ENCODE assay signal across 28 mouse cellular contexts in the genomic region with DNA sequence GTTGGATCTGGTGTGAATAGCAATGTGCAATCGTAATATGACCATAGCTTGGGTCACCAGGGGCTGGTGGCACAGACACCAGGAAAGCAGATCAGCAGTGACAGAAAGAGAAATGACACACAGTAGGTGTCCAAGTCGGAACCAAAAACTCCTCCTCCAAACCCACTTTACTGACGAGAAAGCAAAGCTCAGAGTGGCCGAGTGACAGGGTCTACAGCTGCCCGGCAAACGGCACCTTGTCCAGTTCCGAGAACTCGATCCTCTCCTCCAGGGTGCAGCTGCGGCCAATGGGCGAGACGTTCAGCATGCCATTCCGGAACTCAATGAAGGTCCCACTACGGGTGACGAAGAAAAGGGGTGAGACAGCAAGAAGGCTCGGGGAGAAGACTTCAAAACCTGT. TPM values are rescaled to one million over a fixed set of nuclear protein-coding genes. Genes with fewer than 3 reads are reported as not detected.
"Had no signal": no experiment of that assay in that cellular context is flagged by ENCODE, and none has a peak within 500 bp of the region (broad histone marks: within the 10 kb centered on the region; RNA-seq: fewer than 3 reads in every experiment).

No protein-coding gene starts in this region.

- ATAC-seq: liver, postnatal 0 days; lung, postnatal 0 days; midbrain, embryonic 15.5 days had no signal

- H3K4me1 ChIP-seq: midbrain, embryonic 12.5 days had no signal

- H3K9me3 ChIP-seq: lung, embryonic 15.5 days; megakaryocyte, embryonic 14.5 days; midbrain, embryonic 12.5 days; midbrain, embryonic 15.5 days; neural tube, embryonic 13.5 days; neural tube, embryonic 15.5 days had no signal

- H3K9ac ChIP-seq: liver, postnatal 0 days; lung, embryonic 15.5 days; midbrain, embryonic 12.5 days; midbrain, embryonic 15.5 days; neural tube, embryonic 13.5 days; neural tube, embryonic 15.5 days had no signal

- DNase-seq: liver, postnatal 0 days; lung, adult 2 months; lung, postnatal 14 days; lung, postnatal 36 days; retina, postnatal 1 day; right cerebral cortex, adult 18-20 months; right cerebral cortex, postnatal 25 days; right cerebral cortex, postnatal 4 days; spleen, adult 18-20 months; thymus, adult 18-20 months; thymus, postnatal 14 days; thymus, postnatal 36 days had no signal

- H3K4me3 ChIP-seq: lung, embryonic 15.5 days; megakaryocyte, embryonic 14.5 days; midbrain, embryonic 12.5 days; midbrain, embryonic 15.5 days; neural tube, embryonic 13.5 days; neural tube, embryonic 15.5 days had no signal

- H3K27ac ChIP-seq: lung, embryonic 15.5 days; macrophage; midbrain, embryonic 12.5 days; midbrain, embryonic 15.5 days; neural tube, embryonic 13.5 days; neural tube, embryonic 15.5 days had no signal

- H3K4me2 ChIP-seq: lung, embryonic 15.5 days; midbrain, embryonic 12.5 days; midbrain, embryonic 15.5 days; neural tube, embryonic 13.5 days; neural tube, embryonic 15.5 days had no signal

- H3K27me3 ChIP-seq: lung, embryonic 15.5 days; megakaryocyte, embryonic 14.5 days; midbrain, embryonic 12.5 days; midbrain, embryonic 15.5 days; neural tube, embryonic 13.5 days; neural tube, embryonic 15.5 days had no signal

RNA-seq across cellular contexts. Expression of gene Csdc2, which starts 18.9 kb away (rescaled TPM):
- total RNA-seq: megakaryocyte progenitor cell, adult 5-6 weeks; monocyte, adult 5-6 weeks had no signal

RNA-seq across cellular contexts. Expression of gene 1700029P11Rik, which starts 24.9 kb away (rescaled TPM):
- total RNA-seq: megakaryocyte progenitor cell, adult 5-6 weeks; midbrain, postnatal 0 days; monocyte, adult 5-6 weeks had no signal
- polyA plus RNA-seq: liver, postnatal 0 days; lung, adult 2 months; lung, embryonic 15.5 days; lung, postnatal 0 days; macrophage; midbrain, embryonic 12.5 days; midbrain, embryonic 15.5 days; midbrain, postnatal 0 days; neural tube, embryonic 11.5 days; neural tube, embryonic 13.5 days; neural tube, embryonic 15.5 days; small intestine, adult 2 months; stomach, embryonic 14.5 days; stomach, embryonic 16.5 days; thymus, postnatal 0 days had no signal
